Mouse (Mus musculus): ENCODE measurements around the gene Fam89a. TPM values are rescaled to one million over a fixed set of nuclear protein-coding genes. Genes with fewer than 3 reads are reported as not detected.

Gene Fam89a
- polyA plus RNA-seq, 1 experiment, result not detected

- TF ChIP-seq POLR2A (IDR thresholded peaks at IDR 0.05; ENCODE audit: insufficient read depth, low read depth, low read length) (no peak), CTCF (IDR thresholded peaks at IDR 0.05; ENCODE audit: insufficient read depth, low read depth, low read length) (no peak)
- H3K27ac ChIP-seq (ENCODE audit: insufficient read depth, low read depth, low read length), result no peak overlapping the region
- 65% methylated on average over 5 of the region's 5 CpGs for WGBS
Observed at GRCm38 (mm10) chr8:124756601-124757000, 5.0 kb upstream of the Fam89a start.

DNA sequence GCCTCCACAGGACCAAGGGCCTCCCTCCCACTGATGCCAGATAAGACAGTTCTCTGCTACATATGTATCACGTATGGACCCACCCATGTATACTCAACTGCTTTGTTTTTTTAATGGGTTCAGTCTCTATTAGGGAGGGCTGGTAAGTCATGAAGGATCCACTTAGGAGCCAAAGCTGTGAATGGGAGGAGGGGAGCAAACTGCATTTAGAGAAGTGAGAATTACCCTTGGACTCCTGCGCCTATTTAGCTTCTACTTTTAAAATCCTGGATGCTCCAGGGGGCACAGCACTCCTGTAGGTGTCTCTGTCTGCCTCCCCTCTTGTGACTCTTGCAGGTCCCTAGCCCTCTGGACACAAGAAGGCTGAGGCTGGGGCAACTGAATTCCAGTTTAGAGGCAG lies 4.5 kb upstream of the Fam89a start:
- TF ChIP-seq POLR2A (IDR thresholded peaks at IDR 0.05; ENCODE audit: insufficient read depth, low read depth, low read length) (no peak), CTCF (IDR thresholded peaks at IDR 0.05; ENCODE audit: insufficient read depth, low read depth, low read length) (no peak)
- no peak overlapping the region for H3K27ac ChIP-seq (ENCODE audit: insufficient read depth, low read depth, low read length)
- no peak overlapping the region for H3K4me3 ChIP-seq (ENCODE audit: insufficient read depth, low read depth, low read length)
- peaks cover 15% of the 10 kb centered on the region for H3K4me1 ChIP-seq (ENCODE audit: control insufficient read depth, insufficient read depth, low read length)
- 82% methylated on average over 2 of the region's 2 CpGs for WGBS

More at GRCm38 (mm10) chr8:124756601-124757000, 5.0 kb upstream of the Fam89a start:
- Histone ChIP-seq H3K4me1 (ENCODE audit: control insufficient read depth, insufficient read depth, low read length) (peaks cover 11% of the 10 kb centered on the region), H3K4me3 (ENCODE audit: insufficient read depth, low read depth, low read length) (no peak overlapping the region)

DNA sequence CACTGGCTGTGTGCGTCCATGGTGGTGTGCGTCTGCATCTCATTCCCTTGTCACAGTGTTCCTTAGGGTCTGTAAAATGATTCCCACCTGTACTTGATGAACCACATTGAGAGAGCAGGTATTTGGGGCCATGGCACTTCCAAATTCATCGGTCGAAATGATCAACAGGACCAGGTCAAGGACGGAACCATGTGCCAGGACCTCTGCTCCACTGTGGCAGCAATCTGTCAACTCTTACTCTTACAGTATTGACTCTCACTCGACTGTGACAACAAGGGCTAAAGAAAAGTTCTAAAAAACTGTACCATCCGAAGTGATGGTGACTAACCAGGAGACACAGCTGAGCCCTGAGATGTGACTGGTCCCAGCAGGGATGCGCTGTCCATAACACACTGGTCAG lies 3.8 kb upstream of the Fam89a start:
- H3K4me1 ChIP-seq (ENCODE audit: control insufficient read depth, insufficient read depth, low read length), result peaks cover 17% of the 10 kb centered on the region
- 91% methylated on average over 8 of the region's 8 CpGs for WGBS
- no peak overlapping the region for H3K4me3 ChIP-seq (ENCODE audit: insufficient read depth, low read depth, low read length)
- TF ChIP-seq POLR2A (IDR thresholded peaks at IDR 0.05; ENCODE audit: insufficient read depth, low read depth, low read length) (no peak), CTCF (IDR thresholded peaks at IDR 0.05; ENCODE audit: insufficient read depth, low read depth, low read length) (no peak)
- H3K27ac ChIP-seq (ENCODE audit: insufficient read depth, low read depth, low read length), result no peak overlapping the region

- Histone ChIP-seq H3K27ac (ENCODE audit: insufficient read depth, low read depth, low read length) (no peak overlapping the region), H3K4me3 (ENCODE audit: insufficient read depth, low read depth, low read length) (no peak overlapping the region), H3K4me1 (ENCODE audit: control insufficient read depth, insufficient read depth, low read length) (peaks cover 17% of the 10 kb centered on the region)
- TF ChIP-seq POLR2A (IDR thresholded peaks at IDR 0.05; ENCODE audit: insufficient read depth, low read depth, low read length), result no peak
- no peak for TF ChIP-seq CTCF (IDR thresholded peaks at IDR 0.05; ENCODE audit: insufficient read depth, low read depth, low read length)
- 53% methylated on average over 4 of the region's 4 CpGs for WGBS
Observed at GRCm38 (mm10) chr8:124754792-124755190, 3.2 kb upstream of the Fam89a start.

GRCm38 (mm10) chr8:124754101-124754791 lies 2.6 kb upstream of the Fam89a start:
- Histone ChIP-seq H3K4me1 (ENCODE audit: control insufficient read depth, insufficient read depth, low read length) (peaks cover 17% of the 10 kb centered on the region), H3K4me3 (ENCODE audit: insufficient read depth, low read depth, low read length) (no peak overlapping the region), H3K27ac (ENCODE audit: insufficient read depth, low read depth, low read length) (no peak overlapping the region)
- no peak for TF ChIP-seq CTCF (IDR thresholded peaks at IDR 0.05; ENCODE audit: insufficient read depth, low read depth, low read length)
- TF ChIP-seq POLR2A (IDR thresholded peaks at IDR 0.05; ENCODE audit: insufficient read depth, low read depth, low read length), result no peak
- WGBS, result 37% methylated on average over 11 of the region's 11 CpGs

- no peak overlapping the region for H3K4me3 ChIP-seq (ENCODE audit: insufficient read depth, low read depth, low read length)
- WGBS, result 45% methylated on average over 21 of the region's 21 CpGs
Observed at GRCm38 (mm10) chr8:124752325-124752862, 762 bp upstream of the Fam89a start.

GRCm38 (mm10) chr8:124751191-124751590 lies 441 bp downstream of the Fam89a start:
- peak overlapping the region; percentile 38 for H3K4me3 ChIP-seq (ENCODE audit: insufficient read depth, low read depth, low read length)
- H3K27ac ChIP-seq (ENCODE audit: insufficient read depth, low read depth, low read length), result no peak overlapping the region
- H3K4me1 ChIP-seq (ENCODE audit: control insufficient read depth, insufficient read depth, low read length), result peaks cover 17% of the 10 kb centered on the region
- WGBS, result under 1% methylated on average over 31 of the region's 31 CpGs
- TF ChIP-seq POLR2A (IDR thresholded peaks at IDR 0.05; ENCODE audit: insufficient read depth, low read depth, low read length) (no peak), CTCF (IDR thresholded peaks at IDR 0.05; ENCODE audit: insufficient read depth, low read depth, low read length) (no peak)

More at GRCm38 (mm10) chr8:124752325-124752862, 762 bp upstream of the Fam89a start:
- Histone ChIP-seq H3K4me1 (ENCODE audit: control insufficient read depth, insufficient read depth, low read length) (peaks cover 17% of the 10 kb centered on the region), H3K27ac (ENCODE audit: insufficient read depth, low read depth, low read length) (no peak overlapping the region)
- TF ChIP-seq POLR2A (IDR thresholded peaks at IDR 0.05; ENCODE audit: insufficient read depth, low read depth, low read length) (no peak), CTCF (IDR thresholded peaks at IDR 0.05; ENCODE audit: insufficient read depth, low read depth, low read length) (no peak)

GRCm38 (mm10) chr8:124746661-124747060 lies 5.0 kb downstream of the Fam89a start:
- 77% methylated on average over 13 of the region's 13 CpGs for WGBS
- peaks cover 7% of the 10 kb centered on the region for H3K4me1 ChIP-seq (ENCODE audit: control insufficient read depth, insufficient read depth, low read length)
- no peak overlapping the region for H3K27ac ChIP-seq (ENCODE audit: insufficient read depth, low read depth, low read length)
- TF ChIP-seq CTCF (IDR thresholded peaks at IDR 0.05; ENCODE audit: insufficient read depth, low read depth, low read length) (no peak), POLR2A (IDR thresholded peaks at IDR 0.05; ENCODE audit: insufficient read depth, low read depth, low read length) (no peak)
- no peak overlapping the region for H3K4me3 ChIP-seq (ENCODE audit: insufficient read depth, low read depth, low read length)

- 77% methylated on average over 1 of the region's 1 CpGs for WGBS
- H3K4me1 ChIP-seq (ENCODE audit: control insufficient read depth, insufficient read depth, low read length), result no peaks in the 10 kb centered on the region
- no peak overlapping the region for H3K27ac ChIP-seq (ENCODE audit: insufficient read depth, low read depth, low read length)
- no peak overlapping the region for H3K4me3 ChIP-seq (ENCODE audit: insufficient read depth, low read depth, low read length)
- TF ChIP-seq POLR2A (IDR thresholded peaks at IDR 0.05; ENCODE audit: insufficient read depth, low read depth, low read length), result no peak
- TF ChIP-seq CTCF (IDR thresholded peaks at IDR 0.05; ENCODE audit: insufficient read depth, low read depth, low read length), result no peak
Observed at GRCm38 (mm10) chr8:124739268-124739667, 12.4 kb downstream of the Fam89a start.
